Mouse (Mus musculus) MEL (cell line): Measurements from ENCODE around the gene Sapcd1. TPM values are rescaled to one million over a fixed set of nuclear protein-coding genes. Genes with fewer than 3 reads are reported as not detected.

Experiments used
- DNase-seq: peaks from one replicate; pipeline ENCODE4 v3.0.0; 2011; ENCODE audit warnings: low read depth, low spot score
- H3K27ac ChIP-seq: 2 replicates; pipeline ENCODE4 v1.5.1; 2012; ENCODE audit warnings: low read depth, mild to moderate bottlenecking, control low read depth, low read length, moderate library complexity; ENCODE audit not compliant: control insufficient read depth
- H3K27me3 ChIP-seq, 2 experiments: fragments of 150-350 bp in 1 of 2; sonication (generic) in 1 of 2; 2 replicates each; pipeline ENCODE4 v1.6.1; 2012; ENCODE audit warnings: low read length in 2 of 2, mild to moderate bottlenecking in 2 of 2, improper control_type of control experiment in 1 of 2, moderate library complexity in 1 of 2; ENCODE audit not compliant: insufficient read depth in 2 of 2, control insufficient read depth in 1 of 2
- H3K36me3 ChIP-seq, 2 experiments: 2 replicates each; pipeline ENCODE4 v1.6.1; 2012 to 2014; ENCODE audit warnings: low read length in 2 of 2, improper control_type of control experiment in 1 of 2, inconsistent platforms in 1 of 2, mild to moderate bottlenecking in 1 of 2; ENCODE audit not compliant: insufficient read depth in 2 of 2, control insufficient read depth in 1 of 2
- H3K4me1 ChIP-seq, 2 experiments: fragments of 150-350 bp in 1 of 2; sonication (generic) in 1 of 2; 2 replicates each; pipeline ENCODE4 v1.6.1; 2012; ENCODE audit warnings: low read length in 2 of 2, improper control_type of control experiment in 1 of 2, mild to moderate bottlenecking in 1 of 2; ENCODE audit not compliant: insufficient read depth in 2 of 2, control insufficient read depth in 1 of 2
- H3K4me3 ChIP-seq, 2 experiments: fragments of 150-350 bp in 1 of 2; sonication (generic) in 1 of 2; 2 replicates each; pipeline ENCODE4 v1.5.1; 2012; ENCODE audit warnings: low read depth in 2 of 2, low read length in 2 of 2, mild to moderate bottlenecking in 2 of 2, moderate library complexity in 2 of 2, control low read depth in 1 of 2, improper control_type of control experiment in 1 of 2; ENCODE audit not compliant: control insufficient read depth in 1 of 2, insufficient read depth in 1 of 2
- H3K79me2 ChIP-seq: 2 replicates; pipeline ENCODE4 v1.6.1; 2012; ENCODE audit warnings: mild to moderate bottlenecking, low read length, moderate library complexity; ENCODE audit not compliant: control insufficient read depth, poor library complexity, insufficient read depth
- H3K9ac ChIP-seq: 2 replicates; pipeline ENCODE4 v1.6.1; 2012; ENCODE audit warnings: low read depth, mild to moderate bottlenecking, control low read depth, low read length, moderate library complexity; ENCODE audit not compliant: control insufficient read depth, poor library complexity, severe bottlenecking
- H3K9me3 ChIP-seq: fragments of 150-350 bp; sonication (generic); replicated peaks from 2 replicates; pipeline ENCODE4 v1.6.1; 2012; ENCODE audit warnings: mild to moderate bottlenecking, low read length, improper control_type of control experiment, moderate library complexity; ENCODE audit not compliant: insufficient read depth
- CHD1 ChIP-seq: IDR thresholded peaks from 2 replicates; pipeline ENCODE4 v1.6.1; 2012; ENCODE audit warnings: low read depth, mild to moderate bottlenecking, inconsistent platforms, low read length, improper control_type of control experiment
- CHD2 ChIP-seq: IDR thresholded peaks from 2 replicates; pipeline ENCODE4 v1.6.1; 2011; ENCODE audit warnings: low read length, improper control_type of control experiment
- CTCF ChIP-seq, 3 experiments: IDR thresholded peaks in 2 of 3; conservative IDR thresholded peaks in 1 of 3; 2 replicates each; pipeline ENCODE4 v1.5.1; 2011 to 2012; ENCODE audit warnings: low read length in 3 of 3, low read depth in 2 of 3, mild to moderate bottlenecking in 2 of 3, improper control_type of control experiment in 1 of 3, inconsistent platforms in 1 of 3, mixed read lengths in 1 of 3, moderate library complexity in 1 of 3; ENCODE audit not compliant: control insufficient read depth in 1 of 3, insufficient read depth in 1 of 3, poor library complexity in 1 of 3, severe bottlenecking in 1 of 3
- E2F4 ChIP-seq: IDR thresholded peaks from 2 replicates; pipeline ENCODE4 v1.6.1; 2011; ENCODE audit warnings: low read depth, low read length, improper control_type of control experiment, borderline replicate concordance
- ELF1 ChIP-seq: IDR thresholded peaks from 2 replicates; pipeline ENCODE4 v1.6.1; 2014; ENCODE audit warnings: low read depth, mild to moderate bottlenecking, inconsistent platforms, low read length, improper control_type of control experiment, moderate library complexity
- EP300 ChIP-seq, 2 experiments: IDR thresholded peaks; 2 replicates each; pipeline ENCODE4 v1.6.1; 2011; ENCODE audit warnings: improper control_type of control experiment in 2 of 2, low read length in 2 of 2, low read depth in 1 of 2, mild to moderate bottlenecking in 1 of 2
- ETS1 ChIP-seq: IDR thresholded peaks from 2 replicates; pipeline ENCODE4 v1.6.1; 2012; ENCODE audit warnings: low read depth, mild to moderate bottlenecking, inconsistent platforms, low read length, improper control_type of control experiment, moderate library complexity
- GATA1 ChIP-seq: IDR thresholded peaks from 2 replicates; pipeline ENCODE4 v1.6.1; 2011; ENCODE audit warnings: low read depth, low read length, improper control_type of control experiment
- HCFC1 ChIP-seq: IDR thresholded peaks from 2 replicates; pipeline ENCODE4 v1.6.1; 2012; ENCODE audit warnings: low read depth, mild to moderate bottlenecking, inconsistent platforms, low read length, improper control_type of control experiment, moderate library complexity
- JUND ChIP-seq: IDR thresholded peaks from 2 replicates; pipeline ENCODE4 v1.6.1; 2011; ENCODE audit warnings: low read depth, mild to moderate bottlenecking, improper control_type of control experiment, low read length
- MAX ChIP-seq: IDR thresholded peaks from 2 replicates; pipeline ENCODE4 v1.6.1; 2011; ENCODE audit warnings: low read length, improper control_type of control experiment
- MEF2A ChIP-seq: IDR thresholded peaks from 2 replicates; pipeline ENCODE4 v1.6.1; 2014; ENCODE audit warnings: low read depth, mild to moderate bottlenecking, inconsistent platforms, low read length, improper control_type of control experiment; ENCODE audit not compliant: poor library complexity, insufficient replicate concordance, severe bottlenecking; ENCODE audit errors: extremely low read depth
- MYB ChIP-seq: IDR thresholded peaks from 2 replicates; pipeline ENCODE4 v1.6.1; 2011; ENCODE audit warnings: mild to moderate bottlenecking, low read depth, low read length, improper control_type of control experiment
- MYC ChIP-seq: IDR thresholded peaks from 2 replicates; pipeline ENCODE4 v1.6.1; 2011; ENCODE audit warnings: low read depth, mild to moderate bottlenecking, low read length, improper control_type of control experiment, moderate library complexity
- NELFE ChIP-seq: IDR thresholded peaks from 2 replicates; pipeline ENCODE4 v1.6.1; 2011; ENCODE audit warnings: low read depth, low read length, improper control_type of control experiment
- NRF1 ChIP-seq: IDR thresholded peaks from 2 replicates; pipeline ENCODE4 v1.6.1; 2014; ENCODE audit warnings: low read depth, mild to moderate bottlenecking, inconsistent platforms, low read length, improper control_type of control experiment, moderate library complexity; ENCODE audit not compliant: poor library complexity, insufficient read depth, severe bottlenecking
- RAD21 ChIP-seq: IDR thresholded peaks from 2 replicates; pipeline ENCODE4 v1.6.1; 2011; ENCODE audit warnings: mild to moderate bottlenecking, low read depth, low read length, improper control_type of control experiment
- SIN3A ChIP-seq: IDR thresholded peaks from 2 replicates; pipeline ENCODE4 v1.6.1; 2012; ENCODE audit warnings: low read length, improper control_type of control experiment, inconsistent platforms
- TAL1 ChIP-seq: IDR thresholded peaks from 2 replicates; pipeline ENCODE4 v1.6.1; 2012; ENCODE audit warnings: mild to moderate bottlenecking, inconsistent platforms, low read length, moderate library complexity, mixed read lengths
- TBP ChIP-seq: IDR thresholded peaks from 2 replicates; pipeline ENCODE4 v1.8.0; 2011; ENCODE audit warnings: low read depth, low read length, improper control_type of control experiment
- USF2 ChIP-seq, 2 experiments: IDR thresholded peaks; 2 replicates each; pipeline ENCODE4 v1.6.1; 2011 to 2012; ENCODE audit warnings: improper control_type of control experiment in 2 of 2, low read length in 2 of 2, borderline replicate concordance in 1 of 2, inconsistent platforms in 1 of 2, low read depth in 1 of 2, mild to moderate bottlenecking in 1 of 2; ENCODE audit not compliant: insufficient read depth in 1 of 2
- ZC3H11A ChIP-seq: IDR thresholded peaks from 2 replicates; pipeline ENCODE4 v1.6.1; 2012; ENCODE audit warnings: low read depth, mild to moderate bottlenecking, inconsistent platforms, low read length, improper control_type of control experiment
- ZMIZ1 ChIP-seq: IDR thresholded peaks from 2 replicates; pipeline ENCODE4 v1.6.1; 2012; ENCODE audit warnings: low read depth, mild to moderate bottlenecking, inconsistent platforms, low read length, improper control_type of control experiment, moderate library complexity
- polyA plus RNA-seq, 2 experiments: library from polyadenylated mRNA; stranded (reverse) in 1 of 2; unstranded in 1 of 2; fragments of >175 nt in 1 of 2; fragments of >200 nt in 1 of 2; gene quantifications; 2 replicates each; pipeline versions ENCODE4 v1.2.1 to v1.2.4; 2012; ENCODE audit warnings: low replicate concordance in 2 of 2, low read depth in 1 of 2; ENCODE audit not compliant: insufficient read length in 2 of 2, insufficient read depth in 1 of 2, missing spikeins in 1 of 2
- total RNA-seq: library from RNA; depleted of rRNA; stranded (reverse); fragments of 300-350 nt; gene quantifications from 2 replicates; pipeline ENCODE4 v1.2.3, GENCODE M21; 2012

Sapcd1 gene
- total and polyA plus RNA-seq, 3 experiments: 124 to 164 TPM; not detected in 1

GRCm38 (mm10) chr17:35011440-35011839, 16.4 kb downstream of the Sapcd1 start:
- no peak for TF ChIP-seq TBP
- TF ChIP-seq USF2 (IDR thresholded peaks at IDR 0.05; ENCODE audit: borderline replicate concordance in 1 of 2, insufficient read depth in 1 of 2, low read depth in 1 of 2, low read length in 2 of 2): no peak
- no peak for TF ChIP-seq NELFE
- TF ChIP-seq ELF1: no peak
- TF ChIP-seq JUND: no peak
- no peak for TF ChIP-seq MYC
- no peak for TF ChIP-seq MYB
- TF ChIP-seq TAL1: no peak
- TF ChIP-seq RAD21: no peak
- TF ChIP-seq CHD2: no peak
- no peak for TF ChIP-seq SIN3A
- TF ChIP-seq GATA1: no peak
- no peak for TF ChIP-seq ZMIZ1
- TF ChIP-seq CHD1: no peak
- TF ChIP-seq E2F4: no peak
- no peak for TF ChIP-seq NRF1
- TF ChIP-seq MEF2A: no peak
- peaks cover 3 to 6% of the 10 kb centered on the region in 2 experiments for H3K36me3 ChIP-seq
- no peak overlapping the region for H3K9ac ChIP-seq

GRCm38 (mm10) chr17:35009586-35009985, 18.2 kb downstream of the Sapcd1 start:
- peaks cover 13% of the 10 kb centered on the region; the same call in 1 of the 2 replicates for H3K79me2 ChIP-seq

More at GRCm38 (mm10) chr17:35011440-35011839, 16.4 kb downstream of the Sapcd1 start:
- Histone ChIP-seq H3K27ac (no peak overlapping the region), H3K9me3 (no peaks in the 10 kb centered on the region), H3K4me3 (no peak overlapping the region), H3K4me1 (peaks cover 0 to 13% of the 10 kb centered on the region in 2 experiments; a peak in 2 of 4 replicates), H3K27me3 (no peaks in the 10 kb centered on the region), H3K79me2 (peaks cover 4% of the 10 kb centered on the region; the same call in 1 of the 2 replicates)
- DNase-seq: no peak

More at GRCm38 (mm10) chr17:35009586-35009985, 18.2 kb downstream of the Sapcd1 start:
- TF ChIP-seq ZMIZ1 (no peak), CHD1 (no peak), ZC3H11A (no peak), MYB (no peak), NRF1 (no peak), USF2 (IDR thresholded peaks at IDR 0.05; ENCODE audit: borderline replicate concordance in 1 of 2, insufficient read depth in 1 of 2, low read depth in 1 of 2, low read length in 2 of 2) (no peak), MAX (no peak), JUND (no peak), CTCF (IDR thresholded peaks at IDR 0.05 in 2 of 3, conservative IDR thresholded peaks at IDR 0.05 in 1 of 3; ENCODE audit: control insufficient read depth in 1 of 3, insufficient read depth in 1 of 3, low read depth in 2 of 3, low read length in 3 of 3, poor library complexity in 1 of 3, severe bottlenecking in 1 of 3) (no peak), EP300 (IDR thresholded peaks at IDR 0.05; ENCODE audit: low read depth in 1 of 2, low read length in 2 of 2) (no peak), NELFE (no peak), RAD21 (no peak), HCFC1 (no peak), ETS1 (no peak)
- TF ChIP-seq, all 39 proteins: peak for 0
- H3K9me3 ChIP-seq: no peaks in the 10 kb centered on the region
- H3K9ac ChIP-seq: no peak overlapping the region
- H3K4me3 ChIP-seq: no peak overlapping the region
- H3K27me3 ChIP-seq: no peaks in the 10 kb centered on the region
- DNase-seq: no peak
- H3K27ac ChIP-seq: no peak overlapping the region
- peaks cover 2 to 6% of the 10 kb centered on the region in 2 experiments for H3K36me3 ChIP-seq
- peaks cover 0 to 9% of the 10 kb centered on the region in 2 experiments; a peak in 2 of 4 replicates for H3K4me1 ChIP-seq
